Mouse (Mus musculus) kidney, adult 8-10 months (tissue): ENCODE data around the gene Usp2.

Experiments
- DNase-seq, 2 experiments: peaks; one replicate each; pipeline ENCODE4 v3.0.0; 2022

Usp2 gene

GRCm38 (mm10) chr9:44066785-44067225 lies at the start of gene Usp2:
Gene Usp2 (plus strand): TSS chr9:44067021.
- peak; percentile 99 to 100 for DNase-seq

GRCm38 (mm10) chr9:44017846-44018245 lies 49.0 kb upstream of the Usp2 start:
- DNase-seq = no peak

- no peak for DNase-seq
These were observed 46.8 kb upstream of the Usp2 start for GRCm38 (mm10) chr9:44020001-44020400.

- no peak for DNase-seq
These were observed 44.5 kb upstream of the Usp2 start for GRCm38 (mm10) chr9:44022100-44022847.

- no peak for DNase-seq
These were observed 42.7 kb upstream of the Usp2 start for GRCm38 (mm10) chr9:44024096-44024495.

GRCm38 (mm10) chr9:44029580-44030236 lies 37.1 kb upstream of the Usp2 start:
- DNase-seq = peak in 1 of 2 experiments; percentile 8

GRCm38 (mm10) chr9:44030646-44031045 lies 36.2 kb upstream of the Usp2 start:
- no peak for DNase-seq

GRCm38 (mm10) chr9:44031079-44031478 lies 35.7 kb upstream of the Usp2 start:
- no peak for DNase-seq

GRCm38 (mm10) chr9:44031946-44032345 lies 34.9 kb upstream of the Usp2 start:
- DNase-seq = no peak

GRCm38 (mm10) chr9:44033317-44033716 lies 33.5 kb upstream of the Usp2 start:
- DNase-seq = no peak

- no peak for DNase-seq
These were observed 32.7 kb upstream of the Usp2 start for GRCm38 (mm10) chr9:44033957-44034727.

- no peak for DNase-seq
These were observed 29.7 kb upstream of the Usp2 start for GRCm38 (mm10) chr9:44037106-44037505.

- DNase-seq = no peak
These were observed 25.1 kb upstream of the Usp2 start for GRCm38 (mm10) chr9:44041511-44042395.

- no peak for DNase-seq
These were observed 24.5 kb upstream of the Usp2 start for GRCm38 (mm10) chr9:44042396-44042680.

- no peak for DNase-seq
These were observed 23.7 kb upstream of the Usp2 start, which contains the start of gene Thy1 for GRCm38 (mm10) chr9:44042836-44043707. Gene Thy1 (plus strand): TSS chr9:44043384.

GRCm38 (mm10) chr9:44043708-44044425 lies 23.0 kb upstream of the Usp2 start:
- DNase-seq = no peak

GRCm38 (mm10) chr9:44044426-44045157 lies 22.2 kb upstream of the Usp2 start:
- no peak for DNase-seq

GRCm38 (mm10) chr9:44045158-44045883 lies 21.5 kb upstream of the Usp2 start:
- DNase-seq = no peak

- DNase-seq = no peak
These were observed 20.9 kb upstream of the Usp2 start for GRCm38 (mm10) chr9:44045884-44046272.

GRCm38 (mm10) chr9:44046426-44046825 lies 20.4 kb upstream of the Usp2 start:
- DNase-seq = peak in 1 of 2 experiments; percentile 31
